In the genomic region with DNA sequence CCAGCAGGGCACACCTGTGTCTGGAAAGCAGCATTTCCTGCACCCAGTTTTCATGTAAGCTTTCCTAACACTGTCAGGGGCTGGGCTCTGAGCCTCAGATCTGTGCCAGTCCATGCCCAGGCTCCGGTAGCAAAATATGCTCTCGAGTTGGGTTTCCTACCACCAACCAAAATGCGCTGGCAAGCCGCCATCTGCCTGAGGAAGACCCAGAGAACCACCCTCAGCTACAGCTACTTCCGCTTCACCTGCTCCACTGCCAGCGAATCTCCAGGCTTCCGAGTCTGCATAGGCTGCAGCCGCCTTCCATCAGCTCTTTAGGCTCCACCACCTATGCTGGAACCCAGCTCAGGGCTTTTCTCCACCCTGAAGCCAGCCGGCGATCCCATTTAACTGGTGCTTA, we compare ENCODE assay signal across 23 mouse cellular contexts. TPM values are rescaled to one million over a fixed set of nuclear protein-coding genes. Genes with fewer than 3 reads are reported as not detected.
DNase-seq lines count a peak whose midpoint lies in the region; ATAC-seq and TF ChIP-seq lines count a peak whose summit lies in the region.
"Had no signal": no experiment of that assay in that cellular context is flagged by ENCODE, and none has a peak within 500 bp of the region (broad histone marks: within the 10 kb centered on the region; RNA-seq: fewer than 3 reads in every experiment).

No protein-coding gene starts in this region.

- no peak overlapping the region for H3K4me2 ChIP-seq in forebrain, postnatal 0 days (ENCODE audit: low read depth)
- H3K4me2 ChIP-seq: forebrain, embryonic 13.5 days; hindbrain, embryonic 12.5 days; liver, embryonic 11.5 days; midbrain, embryonic 15.5 days had no signal

- peaks cover 3% of the 10 kb centered on the region; the same call in 1 of the 2 replicates for H3K27me3 ChIP-seq in forebrain, postnatal 0 days (ENCODE audit: insufficient read depth, low read length)
- H3K27me3 ChIP-seq in forebrain, embryonic 10.5 days (ENCODE audit: poor library complexity, severe bottlenecking), result peaks cover 100% of the 10 kb centered on the region

- TF ChIP-seq CTCF in forebrain, postnatal 0 days (IDR thresholded peaks at IDR 0.05; ENCODE audit: low read depth), result no peak

- H3K9ac ChIP-seq in forebrain, postnatal 0 days, result 0 out of 2 replicates have a peak overlapping the region, but pooled peaks have one; percentile 3
- H3K9ac ChIP-seq: forebrain, embryonic 13.5 days; hindbrain, embryonic 12.5 days; midbrain, embryonic 15.5 days had no signal

- H3K4me3 ChIP-seq in forebrain, postnatal 0 days (ENCODE audit: low read depth, low read length), result no peak overlapping the region
- H3K4me3 ChIP-seq in forebrain, embryonic 10.5 days, result no peak overlapping the region
- H3K4me3 ChIP-seq: forebrain, embryonic 13.5 days; hindbrain, embryonic 12.5 days; left cerebral cortex, adult 2 months; megakaryocyte, embryonic 14.5 days; midbrain, embryonic 15.5 days had no signal

- WGBS in forebrain, postnatal 0 days, result 49% methylated on average over 10 of the region's 10 CpGs
- 55% methylated on average over 10 of the region's 10 CpGs for WGBS in forebrain, embryonic 10.5 days

- ATAC-seq in forebrain, postnatal 0 days, result peak; percentile 32; the same call in 1 of the 2 replicates
- peak; percentile 46 to 65 for ATAC-seq in hematopoietic stem cell, adult 5-6 weeks (replicated peaks in 1 of 2; ENCODE audit: insufficient read depth in 1 of 2, low FRiP score in 2 of 2, low TSS enrichment in 1 of 2, low read depth in 1 of 2, poor library complexity in 2 of 2, severe bottlenecking in 2 of 2)
- ATAC-seq: forebrain, embryonic 13.5 days; midbrain, embryonic 15.5 days had no signal

- no peaks in the 10 kb centered on the region for H3K9me3 ChIP-seq in forebrain, postnatal 0 days (ENCODE audit: low read length)
- H3K9me3 ChIP-seq in forebrain, embryonic 10.5 days, result no peaks in the 10 kb centered on the region
- H3K9me3 ChIP-seq: forebrain, embryonic 13.5 days; hindbrain, embryonic 12.5 days; megakaryocyte, embryonic 14.5 days; midbrain, embryonic 15.5 days had no signal

- no peaks in the 10 kb centered on the region for H3K36me3 ChIP-seq in forebrain, postnatal 0 days (ENCODE audit: insufficient read depth)
- H3K36me3 ChIP-seq in forebrain, embryonic 10.5 days (replicated peaks), result no peaks in the 10 kb centered on the region
- H3K36me3 ChIP-seq: hindbrain, embryonic 12.5 days; midbrain, embryonic 15.5 days had no signal

- H3K27ac ChIP-seq in forebrain, postnatal 0 days (ENCODE audit: low read depth, low read length), result no peak overlapping the region
- H3K27ac ChIP-seq in forebrain, embryonic 10.5 days, result no peak overlapping the region
- H3K27ac ChIP-seq: forebrain, embryonic 13.5 days; hindbrain, embryonic 12.5 days; left cerebral cortex, adult 2 months; midbrain, embryonic 15.5 days; stomach, postnatal 0 days had no signal

- no peaks in the 10 kb centered on the region for H3K4me1 ChIP-seq in forebrain, postnatal 0 days (ENCODE audit: insufficient read depth)
- H3K4me1 ChIP-seq in forebrain, embryonic 10.5 days, result peaks cover 57% of the 10 kb centered on the region
- H3K4me1 ChIP-seq: megakaryocyte, embryonic 14.5 days had no signal

- peak; percentile 43 for DNase-seq in forebrain, postnatal 0 days
- DNase-seq in forebrain, embryonic 10.5 days (ENCODE audit: extremely low spot score, low spot score), result no peak
- DNase-seq in retina, postnatal 1 day, result peak; percentile 38
- no peak for DNase-seq in retina, embryonic 14.5 days (ENCODE audit: low spot score)
- DNase-seq in T-cell, adult 2 months (ENCODE audit: low spot score), result peak; percentile 26
- DNase-seq in kidney, adult 9 months, result no peak
- DNase-seq: adrenal gland, postnatal 25 days; cerebellum, adult 9-11 months; kidney, adult 8-10 months; kidney, postnatal 25 days; layer of hippocampus, adult 9-11 months; lung, adult 18-20 months; lung, postnatal 14 days; thymus, postnatal 14 days had no signal

RNA-seq across cellular contexts. Expression of a gene that starts 55.4 kb away (rescaled TPM):
- 11.5 and 24.6 TPM in 2 replicates for total RNA-seq in forebrain, postnatal 0 days (2014; rRNA removed)
- polyA plus RNA-seq in forebrain, postnatal 0 days (2015; fragmentation: Nextera tagmentation; extraction: Ambion mirVana), result 7.1 and 10.4 TPM in 2 replicates
- polyA plus RNA-seq in forebrain, embryonic 10.5 days (2016; fragmentation: Nextera tagmentation; extraction: Ambion mirVana), result 2.8 and 3.1 TPM in 2 replicates
- total RNA-seq in hematopoietic stem cell, adult 5-6 weeks (2017), result not detected in 2 replicates
- total RNA-seq: MEL had no signal

Comparison
In these comparisons a context has a peak if more than half of its experiments do, and no peak if none do; other contexts are left out.
1. DNase-seq: peak in forebrain, postnatal 0 days (single experiment), retina, postnatal 1 day (single experiment) and T-cell, adult 2 months (single experiment); none in forebrain, embryonic 10.5 days (single experiment), retina, embryonic 14.5 days (single experiment) and kidney, adult 9 months (single experiment).
2. RNA of a gene that starts 55.4 kb away (total RNA-seq): 11.5 to 24.6 TPM in forebrain, postnatal 0 days; not detected in hematopoietic stem cell, adult 5-6 weeks; every median in the first group is over 10 times any median in the second.